Mouse (Mus musculus) ES-Bruce4 (cell line): Measurements from ENCODE around the gene Aff4.

Source experiments
- CTCF ChIP-seq: IDR thresholded peaks from one replicate; pipeline ENCODE4 v1.8.1; 2011; ENCODE audit warnings: low read depth, low read length
- POLR2A ChIP-seq: IDR thresholded peaks from one replicate; pipeline ENCODE4 v1.8.1; 2011; ENCODE audit warnings: low read length; ENCODE audit not compliant: insufficient read depth

- no peak for TF ChIP-seq POLR2A
- no peak for TF ChIP-seq CTCF
Observed at GRCm38 (mm10) chr11:53425251-53425650, 74.6 kb downstream of the Aff4 start.
